Mouse (Mus musculus) kidney, embryonic 16.5 days (tissue): ENCODE data around the gene Agrp. TPM values are rescaled to one million over a fixed set of nuclear protein-coding genes. Genes with fewer than 3 reads are reported as not detected.

Experiments used
- ATAC-seq: fragments of 200-750 bp; cut with Nextera tagmentation; 2 replicates; pipeline ENCODE4 v1.8.0; 2017; ENCODE audit warnings: moderate TSS enrichment; ENCODE audit not compliant: low FRiP score, low TSS enrichment
- H3K27ac ChIP-seq: fragments of 300-500 bp; sonication (generic); 2 replicates; pipeline ENCODE4 v1.5.1; 2014; ENCODE audit warnings: low read length
- H3K27me3 ChIP-seq: fragments of 300-500 bp; sonication (generic); 2 replicates; pipeline ENCODE4 v1.6.1; 2014; ENCODE audit warnings: low read length, control low read depth, mixed read lengths; ENCODE audit not compliant: insufficient read depth
- H3K36me3 ChIP-seq: fragments of 300-500 bp; sonication (generic); 2 replicates; pipeline ENCODE4 v1.6.1; 2014; ENCODE audit warnings: low read length, control low read depth, mixed read lengths; ENCODE audit not compliant: insufficient read depth
- H3K4me1 ChIP-seq: fragments of 300-500 bp; sonication (generic); 2 replicates; pipeline ENCODE4 v1.6.1; 2014; ENCODE audit warnings: low read length, control low read depth, mixed read lengths; ENCODE audit not compliant: insufficient read depth
- H3K4me2 ChIP-seq: fragments of 300-500 bp; sonication (generic); replicated peaks from 2 replicates; pipeline ENCODE4 v1.6.1; 2014; ENCODE audit warnings: low read depth, low read length
- H3K4me3 ChIP-seq: fragments of 300-500 bp; sonication (generic); 2 replicates; pipeline ENCODE4 v1.5.1; 2014; ENCODE audit warnings: mild to moderate bottlenecking, low read length
- H3K9ac ChIP-seq: fragments of 300-500 bp; sonication (generic); replicated peaks from 2 replicates; pipeline ENCODE4 v1.6.1; 2014; ENCODE audit warnings: low read length
- H3K9me3 ChIP-seq: fragments of 300-500 bp; sonication (generic); 2 replicates; pipeline ENCODE4 v1.6.1; 2016; ENCODE audit warnings: low read length, control low read depth
- WGBS: fragments of 180-500 bp; shearing (Covaris S2); extraction: QIAGEN DNeasy Blood & Tissue Kit; methylation state at CpG from one replicate; pipeline ENCODE4 v1.1.7; 2014; 5-methylcytosine and 5-hydroxymethylcytosine counted together
- polyA plus RNA-seq: library from polyadenylated mRNA; unstranded; fragments of >200 nt; fragmentation: Nextera tagmentation; extraction: Ambion mirVana; gene quantifications from 2 replicates; pipeline ENCODE4 v1.2.1, GENCODE M21; 2015

Gene Agrp
- polyA plus RNA-seq, 1 experiment from 2014 or later: 0.84 TPM

DNA sequence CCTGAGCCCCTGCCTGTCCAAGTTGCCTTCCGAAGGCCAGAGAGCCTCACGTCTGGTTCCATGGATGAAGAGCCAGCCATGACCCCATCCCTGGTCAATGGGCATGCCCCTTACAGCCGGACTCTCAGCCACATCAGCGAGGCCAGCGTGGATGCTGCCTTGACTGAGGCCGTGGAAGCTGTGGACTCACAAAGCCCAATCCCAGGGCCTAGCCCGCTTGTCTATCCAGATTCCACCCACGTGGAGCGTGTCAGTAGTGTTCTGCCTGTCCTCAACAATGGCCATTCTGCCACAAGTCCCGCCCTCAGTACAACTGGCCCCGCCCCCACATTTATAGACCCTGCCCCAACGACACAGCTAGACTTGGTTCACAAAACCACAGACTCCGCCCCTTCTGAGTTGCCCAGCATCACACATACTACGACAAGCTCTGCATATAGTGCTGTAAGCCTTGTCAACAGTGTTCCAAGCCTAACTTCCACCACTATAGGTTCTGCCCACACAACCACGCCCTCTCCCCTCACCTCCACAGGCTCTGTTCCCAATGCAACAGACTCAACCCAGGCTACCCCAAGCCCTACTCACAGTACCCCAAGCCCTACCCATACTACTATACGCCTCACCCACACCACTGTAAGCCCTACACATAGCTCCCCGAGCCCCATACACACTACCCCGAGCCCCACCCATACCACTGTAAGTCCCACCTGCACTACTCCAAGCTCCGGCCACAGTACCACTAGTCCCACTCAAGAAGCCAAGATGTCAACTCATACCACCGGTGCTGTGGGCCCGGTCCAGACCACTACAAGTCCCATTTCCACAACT lies 19.5 kb downstream of the Agrp start:
- Histone ChIP-seq H3K4me2 (no peak overlapping the region), H3K9me3 (no peaks in the 10 kb centered on the region), H3K27me3 (no peaks in the 10 kb centered on the region), H3K27ac (no peak overlapping the region), H3K4me1 (peaks cover 24% of the 10 kb centered on the region), H3K9ac (no peak overlapping the region), H3K36me3 (peaks cover 67% of the 10 kb centered on the region), H3K4me3 (no peak overlapping the region)
- 88% methylated on average over 21 of the region's 21 CpGs for WGBS
- ATAC-seq: no peak

DNA sequence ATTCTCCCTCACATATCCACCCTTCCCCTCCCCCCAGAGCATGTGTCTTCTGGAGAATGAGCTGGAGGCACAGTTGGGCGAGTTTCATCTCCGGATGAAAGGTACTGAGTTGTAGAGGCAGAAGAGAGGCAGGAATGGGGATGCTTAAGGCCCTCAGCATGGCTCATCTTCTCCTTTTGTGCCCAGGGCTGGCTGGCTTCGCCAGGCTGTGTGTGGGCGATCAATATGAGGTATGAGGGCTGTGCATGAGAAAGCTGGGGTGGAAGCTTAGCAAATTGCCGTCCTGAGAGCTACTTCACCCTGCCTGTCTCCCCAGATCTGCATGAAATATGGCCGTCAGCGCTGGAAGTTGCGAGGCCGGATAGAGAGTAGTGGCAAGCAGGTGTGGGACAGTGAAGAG lies 21.3 kb downstream of the Agrp start:
- Histone ChIP-seq H3K27me3 (no peaks in the 10 kb centered on the region), H3K4me3 (no peak overlapping the region), H3K4me1 (peaks cover 14% of the 10 kb centered on the region), H3K4me2 (no peak overlapping the region), H3K36me3 (peaks cover 58% of the 10 kb centered on the region), H3K9me3 (no peaks in the 10 kb centered on the region), H3K27ac (no peak overlapping the region), H3K9ac (no peak overlapping the region)
- no peak for ATAC-seq
- 86% methylated on average over 9 of the region's 9 CpGs for WGBS

DNA sequence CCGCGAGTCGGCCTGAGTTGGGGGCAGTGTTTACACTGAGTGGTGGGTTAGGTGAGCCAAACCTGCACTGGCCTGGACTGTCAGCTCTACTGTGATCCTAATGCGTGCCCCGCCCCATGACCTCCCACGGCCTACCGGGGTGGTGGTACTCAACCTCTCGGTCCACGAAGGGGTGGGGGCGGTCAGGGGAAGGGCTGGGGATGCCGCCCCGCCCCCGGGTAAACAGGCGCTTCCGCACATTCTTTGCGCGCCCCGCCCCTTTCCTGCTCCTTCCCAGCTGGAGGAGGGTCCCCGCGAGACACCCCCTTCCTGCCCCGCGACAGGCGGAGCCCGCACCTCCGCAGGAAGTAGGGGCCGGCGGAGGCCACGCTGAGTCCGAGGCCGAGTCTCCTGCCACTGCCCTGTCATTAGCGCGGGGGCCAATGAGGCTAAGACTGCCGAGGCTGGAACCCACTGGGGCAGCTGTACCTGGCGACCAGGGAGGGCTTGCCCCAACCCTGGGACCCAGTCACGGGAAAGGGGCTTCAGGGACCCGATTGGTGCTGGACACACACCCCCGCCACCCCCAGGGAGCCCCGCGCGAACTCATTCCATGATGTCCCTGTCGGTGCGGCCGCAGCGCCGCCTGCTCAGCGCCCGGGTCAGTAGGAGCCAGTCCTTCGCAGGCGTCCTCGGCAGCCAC lies 23.2 kb downstream of the Agrp start:
- Histone ChIP-seq H3K9me3 (no peaks in the 10 kb centered on the region), H3K4me3 (peak overlapping the region; percentile 57), H3K36me3 (peaks cover 38% of the 10 kb centered on the region), H3K27me3 (no peaks in the 10 kb centered on the region), H3K4me1 (peaks cover 24% of the 10 kb centered on the region), H3K27ac (no peak overlapping the region), H3K9ac (peak overlapping the region; percentile 67), H3K4me2 (peak overlapping the region; percentile 88)
- WGBS: under 1% methylated on average over 50 of the region's 50 CpGs
- ATAC-seq: peak; percentile 80

DNA sequence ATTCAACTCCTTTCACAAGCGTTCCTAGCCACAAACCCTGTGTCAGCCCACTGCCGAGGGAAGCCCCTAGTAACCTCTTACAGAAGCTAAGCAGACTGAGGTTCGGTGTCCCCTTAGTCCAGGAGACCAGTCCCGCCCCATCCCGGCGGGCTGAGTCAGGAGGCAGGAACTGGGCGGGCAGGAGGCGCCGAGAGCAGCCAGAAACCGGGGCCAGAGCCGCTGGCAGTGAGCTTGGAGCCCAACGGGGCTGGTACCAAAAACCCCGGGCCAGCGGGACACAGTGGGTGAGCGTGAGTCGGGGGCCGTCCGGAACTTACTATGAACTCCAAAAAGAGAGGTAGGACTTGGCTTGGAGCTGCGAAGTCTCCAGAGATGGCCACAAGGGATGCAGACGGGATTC lies 24.2 kb downstream of the Agrp start:
- no peak overlapping the region for H3K27ac ChIP-seq
- peaks cover 24% of the 10 kb centered on the region for H3K4me1 ChIP-seq
- H3K9ac ChIP-seq: peak overlapping the region; percentile 17; the same call in 1 of the 2 replicates
- no peak for ATAC-seq
- H3K36me3 ChIP-seq: peaks cover 30% of the 10 kb centered on the region
- peak overlapping the region; percentile 57 for H3K4me3 ChIP-seq
- no peaks in the 10 kb centered on the region for H3K27me3 ChIP-seq
- no peaks in the 10 kb centered on the region for H3K9me3 ChIP-seq
- WGBS: 3% methylated on average over 20 of the region's 20 CpGs
- peak overlapping the region; percentile 88 for H3K4me2 ChIP-seq

DNA sequence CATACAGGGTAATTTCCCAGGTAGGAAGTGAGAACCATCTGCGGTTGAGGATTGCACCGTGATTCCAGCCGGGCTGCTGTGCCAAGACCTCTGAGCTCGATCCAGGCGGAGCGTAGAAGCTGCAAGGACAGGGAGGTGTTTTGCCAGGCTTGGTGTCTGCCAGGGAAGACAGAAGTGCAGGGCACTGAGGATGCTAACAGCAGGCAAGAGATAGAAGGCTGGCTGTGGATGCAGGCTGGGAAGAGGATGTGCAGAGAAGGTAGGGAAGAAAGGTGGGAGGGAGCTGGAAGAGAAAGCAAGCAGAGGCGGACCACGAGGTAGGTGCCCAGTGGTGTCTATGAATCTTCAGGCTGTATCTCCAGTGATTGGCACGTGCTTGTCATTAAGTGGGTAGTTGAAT lies 25.4 kb downstream of the Agrp start:
- Histone ChIP-seq H3K27ac (no peak overlapping the region), H3K4me3 (no peak overlapping the region), H3K27me3 (no peaks in the 10 kb centered on the region), H3K4me1 (peaks cover 33% of the 10 kb centered on the region), H3K9ac (no peak overlapping the region), H3K4me2 (no peak overlapping the region), H3K9me3 (no peaks in the 10 kb centered on the region), H3K36me3 (peaks cover 18% of the 10 kb centered on the region)
- WGBS: 87% methylated on average over 9 of the region's 9 CpGs
- ATAC-seq: no peak

DNA sequence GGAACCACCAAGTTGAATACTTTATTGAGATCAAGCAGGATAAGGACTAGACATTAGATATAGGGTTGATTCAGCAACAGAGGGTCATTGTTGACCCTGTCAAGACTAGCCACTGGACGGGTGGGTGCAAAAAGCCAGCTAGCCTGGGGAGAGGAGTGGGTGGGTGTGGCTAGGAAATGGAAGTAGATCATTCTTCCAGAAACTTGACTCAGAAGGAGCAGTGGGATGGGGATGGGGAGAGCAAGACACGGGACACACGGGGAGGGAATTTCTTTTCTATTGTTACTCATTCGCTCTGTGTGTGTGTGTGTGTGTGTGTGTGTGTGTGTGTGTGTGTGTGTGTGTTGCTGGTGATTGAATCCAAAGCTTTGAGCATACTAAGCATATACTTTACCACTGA lies 27.4 kb downstream of the Agrp start:
- Histone ChIP-seq H3K4me2 (no peak overlapping the region), H3K27me3 (no peaks in the 10 kb centered on the region), H3K4me3 (no peak overlapping the region), H3K9me3 (no peaks in the 10 kb centered on the region), H3K27ac (no peak overlapping the region), H3K4me1 (peaks cover 45% of the 10 kb centered on the region), H3K9ac (no peak overlapping the region), H3K36me3 (no peaks in the 10 kb centered on the region)
- ATAC-seq: no peak
- 64% methylated on average over 4 of the region's 4 CpGs for WGBS

DNA sequence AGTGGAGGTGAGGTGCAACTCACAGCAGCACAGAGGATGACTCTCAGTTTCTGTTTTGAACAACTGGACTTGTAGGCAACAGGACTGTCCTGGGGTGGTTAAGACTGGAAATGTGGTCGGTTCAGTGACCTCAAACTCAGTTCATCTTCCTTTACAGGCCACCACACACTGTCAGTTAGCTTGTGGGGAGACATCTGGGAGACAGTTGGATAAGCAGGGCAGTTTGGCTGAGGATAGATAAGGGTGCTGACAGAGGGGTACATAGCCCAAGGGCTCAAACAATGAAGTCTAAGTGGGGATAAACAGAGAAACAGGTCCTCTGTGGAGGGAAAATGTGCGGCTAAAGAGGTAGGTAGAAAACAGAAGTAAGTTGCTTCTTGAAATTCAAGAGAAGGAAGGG lies 27.8 kb downstream of the Agrp start:
- Histone ChIP-seq H3K27ac (no peak overlapping the region), H3K9me3 (no peaks in the 10 kb centered on the region), H3K4me3 (no peak overlapping the region), H3K4me2 (no peak overlapping the region), H3K27me3 (no peaks in the 10 kb centered on the region), H3K9ac (no peak overlapping the region), H3K4me1 (peaks cover 47% of the 10 kb centered on the region), H3K36me3 (no peaks in the 10 kb centered on the region)
- no peak for ATAC-seq
- 62% methylated on average over 2 of the region's 2 CpGs for WGBS

DNA sequence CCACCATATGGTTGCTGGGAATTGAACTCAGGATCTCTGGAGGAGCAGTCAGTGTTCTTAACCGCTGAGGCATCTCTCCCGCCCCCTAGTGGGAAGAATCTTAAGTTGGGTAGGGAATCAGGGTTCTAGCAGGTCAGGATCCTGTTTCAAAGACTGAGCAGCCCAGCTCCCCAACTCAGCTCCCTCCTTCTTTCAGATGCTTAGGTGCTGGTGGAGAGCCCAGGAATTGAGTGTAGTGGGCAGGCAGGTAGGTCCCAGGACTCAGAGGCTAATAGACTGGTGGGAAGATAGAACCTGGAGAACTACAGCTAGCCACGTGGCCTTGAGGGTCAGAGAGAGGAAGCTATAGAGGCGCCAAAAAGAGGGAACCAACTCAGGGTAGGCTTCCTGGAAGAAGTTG lies 29.5 kb downstream of the Agrp start:
- Histone ChIP-seq H3K4me3 (no peak overlapping the region), H3K9ac (no peak overlapping the region), H3K4me2 (peak overlapping the region; percentile 78; the same call in 1 of the 2 replicates), H3K9me3 (no peaks in the 10 kb centered on the region), H3K27me3 (no peaks in the 10 kb centered on the region), H3K4me1 (peaks cover 39% of the 10 kb centered on the region), H3K36me3 (no peaks in the 10 kb centered on the region), H3K27ac (no peak overlapping the region)
- no peak for ATAC-seq
- WGBS: 32% methylated on average over 4 of the region's 4 CpGs

DNA sequence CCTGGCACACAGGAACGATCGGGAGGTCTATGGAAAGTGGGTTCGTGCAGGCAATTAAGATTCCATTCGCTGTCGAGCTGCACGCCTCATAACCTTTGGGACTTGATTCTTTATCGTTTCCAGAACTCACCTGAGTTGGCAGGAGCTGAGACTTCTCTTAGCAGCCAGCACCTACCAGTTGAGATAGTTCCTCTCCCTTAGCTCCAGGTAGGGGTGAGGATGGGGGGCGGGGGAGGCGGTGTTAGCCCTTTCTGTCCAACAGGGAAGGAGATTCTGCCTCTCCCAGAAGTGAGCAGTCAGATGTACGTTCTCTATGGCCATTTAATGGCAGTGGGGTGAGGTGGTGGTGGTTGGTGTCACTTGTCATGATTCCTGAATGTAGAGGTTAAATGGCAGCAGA lies 30.1 kb downstream of the Agrp start:
- Histone ChIP-seq H3K36me3 (no peaks in the 10 kb centered on the region), H3K27ac (peak overlapping the region; percentile 91), H3K27me3 (no peaks in the 10 kb centered on the region), H3K4me2 (peak overlapping the region; percentile 78), H3K9me3 (no peaks in the 10 kb centered on the region), H3K4me3 (peak overlapping the region; percentile 58), H3K9ac (peak overlapping the region; percentile 74), H3K4me1 (peaks cover 38% of the 10 kb centered on the region)
- peak; percentile 5; the same call in 1 of the 2 replicates for ATAC-seq
- WGBS: 2% methylated on average over 10 of the region's 10 CpGs
